Mouse (Mus musculus): ENCODE results near the gene Cnbp. TPM values are rescaled to one million over a fixed set of nuclear protein-coding genes. Genes with fewer than 3 reads are reported as not detected.
A peak's percentile ranks its signal among the peaks of the same experiment; 100 is the strongest.

Gene Cnbp
- polyA plus RNA-seq, 1 experiment, result 237 TPM

DNA sequence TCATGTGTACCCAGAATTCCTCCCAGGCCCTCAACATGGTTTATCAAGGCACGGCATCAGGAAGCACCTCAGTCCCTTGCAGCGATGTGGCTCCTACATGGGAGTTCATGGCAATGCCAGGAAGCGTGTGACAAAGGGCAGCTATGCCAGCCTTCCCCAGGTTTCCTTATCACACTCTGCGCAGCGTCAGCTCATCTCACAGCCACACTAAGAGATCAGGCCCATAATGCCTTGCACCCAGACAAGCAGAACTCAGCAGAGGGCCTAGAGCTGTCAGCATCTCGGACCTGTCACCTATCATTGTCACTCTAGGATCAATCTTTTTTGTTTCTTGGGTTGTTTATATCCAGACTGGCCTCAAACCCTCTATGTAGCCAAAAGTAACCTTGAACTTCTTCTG, 51.3 kb downstream of the Cnbp start:
- no peak overlapping the region for H3K4me3 ChIP-seq (replicated peaks; ENCODE audit: control insufficient read depth, low read depth, low read length)
- 56% methylated on average over 6 of the region's 6 CpGs for WGBS
- H3K27ac ChIP-seq (ENCODE audit: control insufficient read depth, insufficient read depth, low read depth, low read length, poor library complexity), result no peak overlapping the region
- peaks cover 2% of the 10 kb centered on the region for H3K4me1 ChIP-seq (ENCODE audit: control insufficient read depth, insufficient read depth, low read length)
- no peak for TF ChIP-seq CTCF (IDR thresholded peaks at IDR 0.05; ENCODE audit: control insufficient read depth, insufficient read depth, low read length)
- no peak for TF ChIP-seq POLR2A (IDR thresholded peaks at IDR 0.05; ENCODE audit: borderline replicate concordance, control insufficient read depth, low read depth, low read length)

GRCm38 (mm10) chr6:87797321-87797720, 53.6 kb downstream of the Cnbp start:
- Histone ChIP-seq H3K27ac (ENCODE audit: control insufficient read depth, insufficient read depth, low read depth, low read length, poor library complexity) (no peak overlapping the region), H3K4me1 (ENCODE audit: control insufficient read depth, insufficient read depth, low read length) (peaks cover 2% of the 10 kb centered on the region), H3K4me3 (replicated peaks; ENCODE audit: control insufficient read depth, low read depth, low read length) (no peak overlapping the region)
- WGBS, result 58% methylated on average over 2 of the region's 2 CpGs
- no peak for TF ChIP-seq POLR2A (IDR thresholded peaks at IDR 0.05; ENCODE audit: borderline replicate concordance, control insufficient read depth, low read depth, low read length)
- TF ChIP-seq CTCF (IDR thresholded peaks at IDR 0.05; ENCODE audit: control insufficient read depth, insufficient read depth, low read length), result no peak

- Histone ChIP-seq H3K4me1 (ENCODE audit: control insufficient read depth, insufficient read depth, low read length) (peaks cover 4% of the 10 kb centered on the region), H3K27ac (ENCODE audit: control insufficient read depth, insufficient read depth, low read depth, low read length, poor library complexity) (peak overlapping the region; percentile 9; the same call in 1 of the 2 replicates)
- WGBS, result 84% methylated on average over 6 of the region's 6 CpGs
These were observed 54.5 kb downstream of the Cnbp start for GRCm38 (mm10) chr6:87796251-87796880.

DNA sequence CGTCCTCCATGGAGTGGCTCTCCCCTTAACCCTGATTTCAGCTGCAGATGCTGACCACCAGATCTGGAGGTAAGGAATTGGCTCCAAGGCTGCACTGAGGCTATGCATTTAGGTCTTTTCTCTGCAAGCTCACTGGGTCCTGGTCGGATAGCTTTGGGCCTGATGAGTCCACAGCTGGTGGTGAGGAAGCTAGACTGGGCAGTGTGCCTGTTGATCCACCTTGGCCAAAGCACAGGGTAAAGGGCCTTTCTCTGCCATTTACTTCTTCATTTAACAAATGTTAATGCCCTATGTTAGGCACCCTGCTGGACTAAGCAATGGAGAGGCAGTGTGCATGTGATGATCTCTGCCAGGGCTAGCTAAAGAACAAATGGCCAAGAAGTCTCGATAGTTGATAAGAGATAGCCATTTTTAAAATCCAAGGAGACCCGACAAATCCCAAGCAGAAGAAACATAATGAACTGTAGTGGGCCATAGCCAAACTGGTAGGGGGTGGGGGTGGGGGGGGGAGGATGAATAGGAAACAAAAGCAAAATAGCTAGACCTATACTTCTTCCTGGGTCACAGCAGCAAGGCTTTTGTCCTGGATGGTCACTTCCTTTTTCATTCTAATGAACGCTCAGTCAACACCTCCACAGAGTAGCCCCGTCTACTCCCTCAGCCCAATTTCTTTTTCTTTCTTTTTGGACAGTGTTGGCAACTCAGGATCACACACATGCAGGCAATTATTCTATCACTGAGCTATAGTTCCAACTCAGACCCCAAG, 55.3 kb downstream of the Cnbp start:
- WGBS, result 72% methylated on average over 6 of the region's 6 CpGs
- peaks cover 9% of the 10 kb centered on the region for H3K4me1 ChIP-seq (ENCODE audit: control insufficient read depth, insufficient read depth, low read length)
- H3K4me3 ChIP-seq (replicated peaks; ENCODE audit: control insufficient read depth, low read depth, low read length), result no peak overlapping the region
- TF ChIP-seq CTCF (IDR thresholded peaks at IDR 0.05; ENCODE audit: control insufficient read depth, insufficient read depth, low read length) (no peak), POLR2A (IDR thresholded peaks at IDR 0.05; ENCODE audit: borderline replicate concordance, control insufficient read depth, low read depth, low read length) (no peak)
- H3K27ac ChIP-seq (ENCODE audit: control insufficient read depth, insufficient read depth, low read depth, low read length, poor library complexity), result no peak overlapping the region

More at GRCm38 (mm10) chr6:87796251-87796880, 54.5 kb downstream of the Cnbp start:
- no peak overlapping the region for H3K4me3 ChIP-seq (replicated peaks; ENCODE audit: control insufficient read depth, low read depth, low read length)
- TF ChIP-seq POLR2A (IDR thresholded peaks at IDR 0.05; ENCODE audit: borderline replicate concordance, control insufficient read depth, low read depth, low read length), result no peak
- TF ChIP-seq CTCF (IDR thresholded peaks at IDR 0.05; ENCODE audit: control insufficient read depth, insufficient read depth, low read length), result no peak

GRCm38 (mm10) chr6:87793821-87794510, 56.9 kb downstream of the Cnbp start:
- TF ChIP-seq POLR2A (IDR thresholded peaks at IDR 0.05; ENCODE audit: borderline replicate concordance, control insufficient read depth, low read depth, low read length) (no peak), CTCF (IDR thresholded peaks at IDR 0.05; ENCODE audit: control insufficient read depth, insufficient read depth, low read length) (no peak)
- Histone ChIP-seq H3K4me1 (ENCODE audit: control insufficient read depth, insufficient read depth, low read length) (peaks cover 18% of the 10 kb centered on the region; the same call in 1 of the 2 replicates), H3K4me3 (replicated peaks; ENCODE audit: control insufficient read depth, low read depth, low read length) (no peak overlapping the region), H3K27ac (ENCODE audit: control insufficient read depth, insufficient read depth, low read depth, low read length, poor library complexity) (no peak overlapping the region)
- 91% methylated on average over 10 of the region's 10 CpGs for WGBS

Other genes starting within 250 kb of the Cnbp start
- gene Aplf, start 178.9 kb downstream of the Cnbp start, polyA plus RNA-seq (2011; ENCODE audit: insufficient read depth, insufficient read length, low replicate concordance, missing spikeins), result 13.0 and 16.8 TPM in 2 replicates
- 0.55 TPM in 1 of 2 replicates, not detected in the other for gene Efcc1, start 120.2 kb downstream of the Cnbp start, polyA plus RNA-seq (2011; ENCODE audit: insufficient read depth, insufficient read length, low replicate concordance, missing spikeins)
- gene Gp9, start 73.0 kb downstream of the Cnbp start, polyA plus RNA-seq (2011; ENCODE audit: insufficient read depth, insufficient read length, low replicate concordance, missing spikeins), result 49.0 and 59.4 TPM in 2 replicates
- 31.2 and 44.9 TPM in 2 replicates for gene Rab43, start 38.9 kb downstream of the Cnbp start, polyA plus RNA-seq (2011; ENCODE audit: insufficient read depth, insufficient read length, low replicate concordance, missing spikeins)
- 7.3 and 18.0 TPM in 2 replicates for gene Gm45140, start 15.3 kb downstream of the Cnbp start, polyA plus RNA-seq (2011; ENCODE audit: insufficient read depth, insufficient read length, low replicate concordance, missing spikeins)
- gene Isy1, start 12.3 kb downstream of the Cnbp start, polyA plus RNA-seq (2011; ENCODE audit: insufficient read depth, insufficient read length, low replicate concordance, missing spikeins), result 21.9 and 34.4 TPM in 2 replicates
- gene Copg1, start 36.7 kb upstream of the Cnbp start, polyA plus RNA-seq (2011; ENCODE audit: insufficient read depth, insufficient read length, low replicate concordance, missing spikeins), result 33.9 and 63.6 TPM in 2 replicates
- 29.8 and 48.8 TPM in 2 replicates for gene Hmces, start 62.8 kb upstream of the Cnbp start, polyA plus RNA-seq (2011; ENCODE audit: insufficient read depth, insufficient read length, low replicate concordance, missing spikeins)
- gene H1fx, start 130.5 kb upstream of the Cnbp start, polyA plus RNA-seq (2011; ENCODE audit: insufficient read depth, insufficient read length, low replicate concordance, missing spikeins), result 4.6 and 4.8 TPM in 2 replicates
- gene Rab7, start 194.2 kb upstream of the Cnbp start, polyA plus RNA-seq (2011; ENCODE audit: insufficient read depth, insufficient read length, low replicate concordance, missing spikeins), result 49.6 and 72.1 TPM in 2 replicates
- 32.1 and 38.7 TPM in 2 replicates for gene Rpn1, start 233.4 kb upstream of the Cnbp start, polyA plus RNA-seq (2011; ENCODE audit: insufficient read depth, insufficient read length, low replicate concordance, missing spikeins)

All from bone marrow, adult 2 months (tissue).